Mouse (Mus musculus) heart, embryonic 11.5 days (tissue): ENCODE measurements at regions not wholly inside any gene's neighbourhood (a gene's known extent, or its start where the extent isn't known, plus 50 kb on each side); places are given as distances from the start of the nearest gene placed in this dataset.

ENCODE experiments used
- ATAC-seq: fragments of 200-750 bp; cut with Nextera tagmentation; replicated peaks from 2 replicates; pipeline ENCODE4 v1.8.0; 2017; ENCODE audit warnings: moderate library complexity; ENCODE audit not compliant: insufficient number of reproducible peaks, low FRiP score, low TSS enrichment
- H3K27ac ChIP-seq: fragments of 300-500 bp; sonication (generic); 2 replicates; pipeline ENCODE4 v1.5.1; 2014; ENCODE audit warnings: mild to moderate bottlenecking, low read depth, low read length
- H3K27me3 ChIP-seq: fragments of 300-500 bp; sonication (generic); 2 replicates; pipeline ENCODE4 v1.6.1; 2014; ENCODE audit warnings: mild to moderate bottlenecking, low read length, mixed read lengths; ENCODE audit not compliant: control insufficient read depth, insufficient read depth
- H3K36me3 ChIP-seq: fragments of 300-500 bp; sonication (generic); 2 replicates; pipeline ENCODE4 v1.6.1; 2014; ENCODE audit warnings: mild to moderate bottlenecking, low read length, moderate library complexity, mixed read lengths; ENCODE audit not compliant: control insufficient read depth, insufficient read depth
- H3K4me1 ChIP-seq: fragments of 300-500 bp; sonication (generic); 2 replicates; pipeline ENCODE4 v1.6.1; 2014; ENCODE audit warnings: low read length; ENCODE audit not compliant: control insufficient read depth, insufficient read depth
- H3K4me2 ChIP-seq: fragments of 300-500 bp; sonication (generic); 2 replicates; pipeline ENCODE4 v1.6.1; 2014; ENCODE audit warnings: mild to moderate bottlenecking, moderate library complexity
- H3K4me3 ChIP-seq: fragments of 300-500 bp; sonication (generic); 2 replicates; pipeline ENCODE4 v1.5.1; 2014; ENCODE audit warnings: low read depth, low read length
- H3K9ac ChIP-seq: fragments of 300-500 bp; sonication (generic); 2 replicates; pipeline ENCODE4 v1.6.1; 2014; ENCODE audit warnings: mild to moderate bottlenecking, low read depth, low read length, moderate library complexity
- H3K9me3 ChIP-seq: fragments of 300-500 bp; sonication (generic); replicated peaks from 2 replicates; pipeline ENCODE4 v1.6.1; 2016; ENCODE audit warnings: low read length; ENCODE audit not compliant: control insufficient read depth
- WGBS: fragments of 180-500 bp; shearing (Covaris S2); extraction: QIAGEN DNeasy Blood & Tissue Kit; methylation state at CpG from one replicate; pipeline ENCODE4 v1.1.7; 2014; ENCODE audit not compliant: insufficient replicate concordance; 5-methylcytosine and 5-hydroxymethylcytosine counted together

DNA sequence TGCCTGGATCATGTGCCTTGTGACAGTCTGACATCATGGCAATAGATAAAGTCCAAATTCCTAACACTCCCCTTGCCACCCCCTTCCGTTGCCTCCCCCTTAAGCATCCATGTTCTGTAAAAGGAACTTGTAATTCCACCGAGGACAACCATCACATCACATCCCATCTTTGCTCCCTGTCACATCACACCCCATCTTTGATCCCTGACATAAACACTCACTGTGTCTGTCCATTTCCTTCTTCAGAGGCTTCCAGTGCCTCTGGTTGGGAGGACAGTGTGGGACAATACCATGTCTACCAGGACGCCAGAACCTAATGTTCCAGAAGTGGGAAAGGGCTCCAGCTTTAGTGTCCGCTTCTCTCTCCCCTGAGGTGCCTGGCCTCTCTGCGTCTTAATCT lies 223.6 kb downstream of the Tex36 start:
- H3K9ac ChIP-seq = no peak overlapping the region
- no peaks in the 10 kb centered on the region for H3K36me3 ChIP-seq
- H3K27ac ChIP-seq = no peak overlapping the region
- H3K4me2 ChIP-seq = no peak overlapping the region
- no peak for ATAC-seq
- no peaks in the 10 kb centered on the region for H3K27me3 ChIP-seq
- H3K4me3 ChIP-seq = no peak overlapping the region
- WGBS = 73% methylated on average over 5 of the region's 5 CpGs
- no peaks in the 10 kb centered on the region for H3K9me3 ChIP-seq
- H3K4me1 ChIP-seq = peaks cover 3% of the 10 kb centered on the region; the same call in 1 of the 2 replicates

DNA sequence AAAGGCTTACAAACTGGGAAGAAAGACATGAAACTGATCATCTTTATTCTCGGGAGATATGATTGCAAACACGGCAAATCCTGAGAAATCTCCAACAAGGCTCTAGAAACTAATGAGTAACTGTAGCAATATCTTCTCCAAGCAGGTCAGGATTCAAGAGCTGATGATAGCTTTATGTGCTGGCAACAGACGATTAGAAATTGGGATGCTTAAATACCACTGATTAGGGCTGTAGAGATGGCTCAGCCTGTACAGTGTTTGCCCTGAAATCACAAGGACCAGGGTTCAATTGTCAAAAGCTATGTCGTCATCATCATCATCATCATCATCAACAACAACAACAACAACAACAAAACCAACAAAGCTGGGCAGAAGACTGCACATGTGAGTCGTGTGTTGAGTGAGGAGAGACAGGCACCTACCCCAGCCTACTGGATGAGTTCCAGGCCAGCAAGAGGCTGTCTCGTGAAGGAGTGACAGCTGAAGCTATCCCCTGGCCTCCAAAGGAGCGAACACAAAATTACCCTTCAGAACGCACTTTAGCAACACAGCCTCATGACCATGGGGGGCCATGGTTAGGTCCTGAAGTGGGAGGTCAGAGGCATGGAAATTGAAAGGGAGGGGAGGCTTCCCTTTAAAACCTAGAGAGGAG lies 225.0 kb downstream of the Tex36 start:
- Histone ChIP-seq H3K4me1 (no peaks in the 10 kb centered on the region), H3K36me3 (no peaks in the 10 kb centered on the region), H3K4me2 (no peak overlapping the region), H3K27me3 (no peaks in the 10 kb centered on the region), H3K27ac (no peak overlapping the region), H3K9ac (no peak overlapping the region), H3K4me3 (no peak overlapping the region), H3K9me3 (no peaks in the 10 kb centered on the region)
- no peak for ATAC-seq
- WGBS = 47% methylated on average over 8 of the region's 8 CpGs

DNA sequence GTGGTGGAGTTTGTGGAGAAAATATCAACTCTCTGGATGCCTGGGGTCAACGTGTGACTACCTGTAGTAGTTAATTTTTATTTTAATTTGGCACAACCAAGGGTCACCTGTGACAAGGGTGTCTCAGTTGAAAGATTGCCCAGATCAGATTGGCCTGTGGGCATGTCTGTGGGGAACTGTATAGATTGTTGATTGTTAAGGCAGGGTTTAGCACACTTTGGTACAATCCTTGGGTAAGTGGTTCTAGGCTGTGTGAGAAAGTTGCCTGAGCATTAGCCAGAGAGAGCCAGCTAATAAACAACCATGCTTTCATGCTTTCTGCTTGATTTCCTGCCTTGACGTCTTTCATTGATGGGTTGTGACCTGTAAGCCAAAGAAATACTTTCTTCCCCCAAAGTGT lies 229.3 kb downstream of the Tex36 start:
- no peak overlapping the region for H3K9ac ChIP-seq
- H3K4me2 ChIP-seq = no peak overlapping the region
- 63% methylated on average over 2 of the region's 2 CpGs for WGBS
- no peaks in the 10 kb centered on the region for H3K27me3 ChIP-seq
- H3K4me1 ChIP-seq = no peaks in the 10 kb centered on the region
- no peak overlapping the region for H3K27ac ChIP-seq
- no peak overlapping the region for H3K4me3 ChIP-seq
- no peaks in the 10 kb centered on the region for H3K36me3 ChIP-seq
- no peaks in the 10 kb centered on the region for H3K9me3 ChIP-seq
- ATAC-seq = no peak

GRCm38 (mm10) chr7:133370542-133370941 lies 231.4 kb downstream of the Tex36 start:
- Histone ChIP-seq H3K4me1 (no peaks in the 10 kb centered on the region), H3K9ac (no peak overlapping the region), H3K27me3 (no peaks in the 10 kb centered on the region), H3K27ac (no peak overlapping the region), H3K4me2 (no peak overlapping the region), H3K9me3 (no peaks in the 10 kb centered on the region), H3K4me3 (no peak overlapping the region), H3K36me3 (no peaks in the 10 kb centered on the region)
- no peak for ATAC-seq
- 86% methylated on average over 5 of the region's 5 CpGs for WGBS

- Histone ChIP-seq H3K4me3 (no peak overlapping the region), H3K27ac (no peak overlapping the region), H3K27me3 (no peaks in the 10 kb centered on the region), H3K4me1 (no peaks in the 10 kb centered on the region), H3K4me2 (no peak overlapping the region), H3K36me3 (no peaks in the 10 kb centered on the region), H3K9ac (no peak overlapping the region), H3K9me3 (no peaks in the 10 kb centered on the region)
- ATAC-seq = no peak
- WGBS = 47% methylated on average over 4 of the region's 4 CpGs
Measured at GRCm38 (mm10) chr7:133364601-133365000, 237.4 kb downstream of the Tex36 start.

DNA sequence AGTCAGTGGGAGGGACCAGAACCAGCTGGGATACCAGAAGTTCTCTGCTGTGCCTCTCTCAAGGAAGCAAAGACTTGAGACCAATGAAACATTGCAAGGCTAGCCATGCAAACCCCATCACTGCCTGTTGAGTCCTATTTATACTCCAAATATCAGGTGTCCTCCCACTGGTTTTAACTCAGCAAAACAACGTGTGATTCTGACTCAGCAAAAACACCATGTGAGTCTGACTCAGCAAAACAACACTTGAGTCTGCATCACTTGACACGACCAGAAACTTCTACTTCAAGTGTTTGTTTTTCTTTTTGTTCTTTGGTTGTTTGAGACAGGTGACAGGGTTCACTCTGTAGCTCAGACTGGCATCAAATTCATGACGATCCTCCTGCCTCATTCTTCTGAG lies 204.6 kb upstream of the Ctbp2 start:
- H3K9ac ChIP-seq = no peak overlapping the region
- ATAC-seq = no peak
- H3K9me3 ChIP-seq = no peaks in the 10 kb centered on the region
- H3K4me1 ChIP-seq = no peaks in the 10 kb centered on the region
- 55% methylated on average over 3 of the region's 3 CpGs for WGBS
- H3K4me2 ChIP-seq = no peak overlapping the region
- no peaks in the 10 kb centered on the region for H3K27me3 ChIP-seq
- H3K27ac ChIP-seq = no peak overlapping the region
- H3K36me3 ChIP-seq = no peaks in the 10 kb centered on the region
- H3K4me3 ChIP-seq = no peak overlapping the region

- no peaks in the 10 kb centered on the region for H3K4me1 ChIP-seq
- no peaks in the 10 kb centered on the region for H3K27me3 ChIP-seq
- H3K27ac ChIP-seq = no peak overlapping the region
- H3K4me2 ChIP-seq = no peak overlapping the region
- no peaks in the 10 kb centered on the region for H3K36me3 ChIP-seq
- ATAC-seq = no peak
- H3K4me3 ChIP-seq = no peak overlapping the region
- no peaks in the 10 kb centered on the region for H3K9me3 ChIP-seq
- no peak overlapping the region for H3K9ac ChIP-seq
- WGBS = 59% methylated on average over 7 of the region's 7 CpGs
Measured at GRCm38 (mm10) chr7:133325548-133326190, 201.5 kb upstream of the Ctbp2 start.

DNA sequence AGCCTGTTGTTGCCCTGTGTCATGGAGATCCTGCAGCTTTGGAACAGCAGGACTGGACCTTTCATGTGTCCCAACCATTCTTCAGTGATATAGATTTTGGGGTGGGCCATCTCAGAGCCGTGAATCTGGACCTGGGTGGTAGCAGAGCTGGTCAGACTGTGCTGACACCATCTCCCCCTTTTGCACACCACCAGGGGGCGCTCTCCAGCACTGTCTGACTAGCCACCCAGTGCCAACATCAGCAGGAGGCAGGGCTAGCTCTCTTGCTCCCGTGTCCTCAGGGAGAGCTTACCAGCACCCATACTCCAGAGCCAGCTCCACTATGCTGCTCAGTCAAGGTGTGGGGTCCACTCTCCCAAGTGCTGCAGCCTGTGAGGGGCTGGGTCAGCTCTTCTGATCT lies 199.8 kb upstream of the Ctbp2 start:
- Histone ChIP-seq H3K4me1 (no peaks in the 10 kb centered on the region), H3K27ac (no peak overlapping the region), H3K9me3 (no peaks in the 10 kb centered on the region), H3K4me2 (no peak overlapping the region), H3K4me3 (no peak overlapping the region), H3K9ac (no peak overlapping the region), H3K27me3 (no peaks in the 10 kb centered on the region), H3K36me3 (no peaks in the 10 kb centered on the region)
- ATAC-seq = no peak
- WGBS = 59% methylated on average over 3 of the region's 3 CpGs

- no peak overlapping the region for H3K4me3 ChIP-seq
- no peak for ATAC-seq
Measured at GRCm38 (mm10) chr7:133317511-133317910, 193.4 kb upstream of the Ctbp2 start.

More at GRCm38 (mm10) chr7:133317511-133317910, 193.4 kb upstream of the Ctbp2 start:
- peaks cover 3% of the 10 kb centered on the region; the same call in 1 of the 2 replicates for H3K9me3 ChIP-seq
- H3K4me2 ChIP-seq = no peak overlapping the region
- H3K9ac ChIP-seq = no peak overlapping the region
- H3K27ac ChIP-seq = no peak overlapping the region
- H3K27me3 ChIP-seq = no peaks in the 10 kb centered on the region
- H3K4me1 ChIP-seq = peaks cover 11% of the 10 kb centered on the region
- H3K36me3 ChIP-seq = no peaks in the 10 kb centered on the region
